Mouse (Mus musculus) c-Kit-positive CD71-positive TER-119-negative erythroid progenitor cells, embryonic 14.5 days (primary cell): ENCODE results near the gene Plaa.
"Not testable (repeated sequence)": the region's sequence is repeated elsewhere in the genome, so short reads cannot be mapped to it uniquely, and the experiment has no call there.

ENCODE experiments used
- DNase-seq: peaks from one replicate; pipeline ENCODE4 v3.0.0-alpha.2; 2013; ENCODE audit warnings: low read depth

The Plaa gene

DNA sequence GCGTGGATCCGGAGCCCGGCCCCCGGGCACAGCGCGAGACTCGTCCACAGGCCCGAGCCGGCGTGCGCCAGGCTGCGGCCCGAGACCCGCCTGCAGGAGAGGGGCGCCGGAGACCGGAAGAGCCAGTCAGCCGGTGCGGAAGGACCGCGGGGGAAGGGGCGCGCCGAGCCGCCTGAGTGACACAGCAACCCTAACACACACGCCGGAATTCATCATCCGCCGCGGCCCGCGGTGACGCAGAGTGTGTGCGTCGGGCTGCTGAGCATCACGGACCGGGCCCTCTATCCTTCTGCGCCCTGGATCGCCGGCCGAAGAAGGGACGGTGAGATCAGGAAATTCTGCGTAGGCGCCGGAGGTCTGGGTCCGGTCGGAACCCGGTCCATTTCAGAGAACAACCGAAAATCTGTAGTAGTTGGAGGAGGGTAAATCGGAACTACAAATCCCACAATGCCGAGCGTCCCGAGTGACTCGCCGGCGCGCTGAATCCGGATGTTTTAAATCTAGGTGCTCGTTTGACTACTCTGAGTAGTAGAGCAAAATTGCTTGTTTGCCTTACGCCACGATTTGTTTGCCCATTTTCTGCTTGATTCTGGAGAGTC, at the start of gene Plaa:
Gene Plaa, minus strand, starts transcription at position 214 of the 599 bp plus-strand sequence.
- DNase-seq, result peak; percentile 79

DNA sequence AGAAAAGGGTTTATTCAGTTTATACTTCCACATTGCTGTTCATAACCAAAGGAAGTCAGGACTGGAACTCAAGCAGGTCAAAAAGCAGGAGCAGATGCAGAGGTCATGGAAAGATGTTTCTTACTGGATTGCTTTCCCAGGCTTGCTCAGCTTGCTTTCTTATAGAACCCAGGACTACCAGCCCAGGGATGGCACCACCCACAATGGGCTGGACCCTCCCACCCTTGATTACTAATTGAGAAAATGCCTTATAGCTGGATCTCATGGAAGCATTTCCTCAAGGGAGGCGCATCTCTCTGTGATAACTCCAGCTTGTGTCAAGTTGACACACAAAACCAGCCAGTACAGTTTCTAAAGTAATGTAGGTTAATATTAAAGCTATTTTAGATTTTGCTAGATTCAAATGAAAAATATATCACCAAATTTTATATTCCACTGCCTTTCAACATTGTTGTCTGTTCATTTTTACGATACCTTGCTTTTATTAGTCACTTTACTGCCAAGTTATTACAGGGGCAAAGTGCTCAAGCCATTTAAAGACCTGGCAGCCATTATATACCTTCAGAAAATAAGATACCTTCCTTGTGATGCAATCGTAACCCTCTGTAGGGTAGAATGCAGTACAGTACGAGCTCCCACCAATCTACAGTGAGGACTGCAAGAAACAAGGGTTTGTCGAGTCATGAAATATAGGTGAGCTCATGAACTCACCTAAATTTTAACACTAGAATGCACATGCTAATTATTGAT, 47.6 kb upstream of the Plaa start:
- DNase-seq, result not testable (repeated sequence)

- DNase-seq, result no peak
These were observed 46.9 kb upstream of the Plaa start, which contains the start of gene Lrrc19 for GRCm38 (mm10) chr4:94649920-94650319. Lrrc19 (minus strand) TSS chr4:94650144.

DNA sequence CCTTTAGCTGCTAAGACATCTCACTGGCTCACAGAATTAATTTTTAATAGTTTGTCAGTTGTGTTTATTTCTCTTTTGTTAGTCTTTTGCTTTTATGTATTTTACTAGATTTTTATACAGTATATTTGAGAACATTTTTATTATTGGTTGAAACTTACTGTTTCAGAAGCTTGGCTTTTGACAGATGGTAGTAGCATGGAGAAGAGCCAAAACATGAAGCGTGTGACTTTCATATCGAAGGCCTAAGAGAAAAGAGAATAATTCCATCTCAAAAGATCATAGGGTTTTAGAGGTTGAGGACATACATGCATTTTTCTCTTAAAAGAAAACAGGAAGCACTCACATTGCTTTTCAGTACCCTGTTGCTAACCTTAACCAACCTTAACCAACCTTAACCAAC, 40.1 kb upstream of the Plaa start:
- no peak for DNase-seq

GRCm38 (mm10) chr4:94620077-94620476, 17.0 kb upstream of the Plaa start:
- DNase-seq, result no peak

GRCm38 (mm10) chr4:94614627-94615006, 11.6 kb upstream of the Plaa start:
- DNase-seq, result no peak

GRCm38 (mm10) chr4:94613972-94614626, 11.1 kb upstream of the Plaa start, which contains the start of gene Ift74:
Ift74 (plus strand) TSS chr4:94614491.
- peak; percentile 90 for DNase-seq

DNA sequence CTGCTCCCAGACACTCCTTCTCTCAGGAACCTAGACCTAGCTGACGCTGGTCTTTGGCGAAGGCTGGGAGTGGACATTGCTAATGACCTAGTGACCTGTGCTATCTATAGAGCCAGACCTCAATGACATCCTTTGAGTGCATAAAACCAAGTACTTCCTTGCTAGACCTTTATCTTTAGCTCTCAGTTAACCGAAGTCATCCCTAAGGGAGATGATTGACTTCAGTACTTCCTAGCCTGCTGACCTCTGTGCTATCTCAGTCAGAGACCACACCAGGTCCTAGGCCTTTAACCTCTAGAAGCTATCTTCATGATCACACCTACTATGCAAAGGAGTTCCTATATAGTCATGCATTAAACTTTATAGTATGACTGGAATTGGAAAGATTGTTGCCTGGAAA, 7.3 kb upstream of the Plaa start:
- DNase-seq, result no peak

DNA sequence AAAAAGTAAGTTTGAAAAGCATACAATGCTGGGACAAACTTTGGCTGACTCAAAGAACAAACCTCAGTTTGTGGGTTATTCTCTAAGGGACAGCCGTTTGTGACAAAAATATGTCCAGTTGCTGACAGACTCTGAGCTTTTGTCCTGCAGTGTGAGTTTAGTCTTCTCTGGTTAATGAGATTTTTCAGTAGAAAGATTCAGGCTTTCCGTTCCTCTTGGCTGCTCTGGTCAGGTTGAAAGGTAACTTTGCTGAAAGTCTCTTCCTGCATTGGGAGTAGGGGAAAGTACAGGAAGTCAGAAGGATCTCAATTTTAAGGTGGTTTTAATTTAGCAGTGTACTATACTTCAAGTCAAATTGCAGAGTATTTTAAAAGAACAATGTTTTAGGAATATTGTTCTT, 2.5 kb upstream of the Plaa start:
- no peak for DNase-seq

DNA sequence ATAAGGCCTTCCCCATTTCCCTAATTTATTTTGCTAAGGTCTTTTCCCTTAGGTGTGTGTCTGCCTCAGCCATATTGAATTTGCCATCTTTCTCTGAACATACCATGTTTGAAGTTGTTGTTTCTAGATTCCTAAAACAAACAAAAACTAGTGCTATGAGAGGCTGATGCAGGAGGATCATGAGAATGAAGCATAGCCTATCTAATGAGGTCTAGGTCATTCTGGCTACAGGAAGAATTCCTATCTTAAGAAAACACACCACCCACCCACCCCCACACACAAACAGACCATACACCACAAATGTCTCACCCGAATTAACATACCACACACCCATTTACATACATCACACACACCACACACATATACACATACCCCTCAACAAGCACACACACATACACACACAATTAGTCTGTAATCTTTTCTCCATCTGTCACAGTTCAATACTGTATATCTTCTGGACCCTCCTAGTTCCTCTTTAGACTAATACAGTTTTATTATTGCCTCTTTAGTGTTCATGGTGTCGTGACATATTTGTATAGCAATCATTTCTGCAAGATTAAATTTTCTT, 1.5 kb upstream of the Plaa start:
- DNase-seq, result no peak

DNA sequence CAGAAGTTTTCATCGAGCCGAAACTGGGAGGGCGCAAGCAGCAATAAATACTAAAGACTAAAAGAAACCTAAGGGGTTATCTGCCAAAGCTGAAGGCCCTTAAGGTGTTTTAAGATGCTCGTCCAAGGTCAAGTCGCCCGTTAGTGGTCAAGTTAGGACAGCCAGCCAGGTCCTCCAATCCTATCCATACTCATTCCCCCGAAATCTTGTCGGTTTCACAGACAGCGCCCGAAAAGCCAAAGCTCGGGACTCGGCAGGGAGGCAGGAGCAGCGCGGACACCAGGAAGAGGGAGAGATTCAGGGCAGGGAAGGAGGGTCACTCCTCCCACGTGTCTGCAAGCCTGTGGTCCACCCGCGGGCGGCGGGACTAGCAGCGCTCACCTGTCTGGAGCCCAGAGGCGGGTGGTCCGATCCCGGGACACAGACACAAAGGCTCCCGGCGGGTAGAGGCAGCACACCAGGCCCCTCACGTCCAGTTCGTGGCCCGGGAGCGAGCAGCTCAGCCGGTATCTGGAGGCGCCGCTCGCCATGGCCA, 481 bp downstream of the Plaa start:
- DNase-seq, result no peak

DNA sequence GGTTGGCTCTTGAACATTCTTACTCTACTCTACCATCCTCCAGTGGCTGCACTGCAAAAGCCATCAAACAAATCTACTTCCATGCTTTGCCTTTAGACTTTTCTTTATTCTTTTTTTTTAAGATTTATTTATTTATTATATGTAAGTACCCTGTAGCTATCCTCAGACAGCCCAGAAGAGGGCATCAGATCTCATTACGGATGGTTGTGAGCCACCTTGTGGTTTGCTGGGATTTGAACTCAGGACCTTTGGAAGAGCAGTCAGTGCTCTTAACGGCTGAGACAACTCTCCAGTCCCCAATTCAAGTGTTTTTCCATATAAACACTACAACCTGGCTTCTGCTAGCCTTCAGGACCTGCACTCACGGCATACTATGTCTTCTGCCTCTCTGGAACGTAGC, 1.6 kb downstream of the Plaa start:
- DNase-seq, result no peak

- no peak for DNase-seq
These were observed 10.3 kb downstream of the Plaa start for GRCm38 (mm10) chr4:94592709-94593108.

- DNase-seq, result no peak
These were observed 11.2 kb downstream of the Plaa start for GRCm38 (mm10) chr4:94591765-94592381.

DNA sequence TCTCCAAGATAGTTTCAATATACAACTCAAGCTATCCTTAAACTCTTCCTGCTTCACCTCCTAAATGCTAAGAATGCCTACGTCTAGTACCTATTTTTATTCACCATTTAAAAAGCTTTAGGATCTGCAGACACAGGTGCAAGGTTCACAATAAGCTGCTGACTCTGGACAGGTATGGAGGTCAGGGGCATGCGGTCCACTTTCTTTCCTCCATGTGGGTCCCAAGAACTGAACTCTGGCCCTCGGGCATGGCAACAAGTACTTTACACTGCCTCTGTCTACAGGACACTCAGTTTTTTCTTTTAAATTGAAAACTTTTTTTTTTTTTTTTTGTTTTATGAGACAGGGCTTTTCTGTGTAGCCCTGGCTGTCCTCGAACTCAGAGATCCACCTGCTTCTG, 30.4 kb downstream of the Plaa start:
- no peak for DNase-seq

GRCm38 (mm10) chr4:94564297-94564696, 38.7 kb downstream of the Plaa start:
- no peak for DNase-seq

GRCm38 (mm10) chr4:94561954-94562648, 40.9 kb downstream of the Plaa start:
- no peak for DNase-seq

DNA sequence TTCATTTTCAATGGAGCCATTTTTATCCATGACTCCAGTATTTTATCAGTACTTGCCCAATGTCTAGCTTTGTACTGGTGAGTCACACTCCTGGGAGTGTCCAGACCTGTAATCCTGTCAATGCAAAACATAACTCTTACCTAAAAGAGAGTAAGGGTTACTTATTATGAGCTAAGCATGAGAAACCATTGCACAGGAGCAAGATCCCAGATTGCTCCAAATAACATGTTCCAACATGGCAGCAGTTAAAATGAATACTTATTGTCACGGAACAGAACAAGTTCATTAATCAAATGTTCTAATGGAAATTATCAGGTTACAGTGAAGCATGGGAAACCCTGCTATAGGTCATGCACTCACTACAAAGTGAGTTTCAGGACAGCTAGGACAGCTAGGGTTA, 42.7 kb downstream of the Plaa start:
- no peak for DNase-seq

DNA sequence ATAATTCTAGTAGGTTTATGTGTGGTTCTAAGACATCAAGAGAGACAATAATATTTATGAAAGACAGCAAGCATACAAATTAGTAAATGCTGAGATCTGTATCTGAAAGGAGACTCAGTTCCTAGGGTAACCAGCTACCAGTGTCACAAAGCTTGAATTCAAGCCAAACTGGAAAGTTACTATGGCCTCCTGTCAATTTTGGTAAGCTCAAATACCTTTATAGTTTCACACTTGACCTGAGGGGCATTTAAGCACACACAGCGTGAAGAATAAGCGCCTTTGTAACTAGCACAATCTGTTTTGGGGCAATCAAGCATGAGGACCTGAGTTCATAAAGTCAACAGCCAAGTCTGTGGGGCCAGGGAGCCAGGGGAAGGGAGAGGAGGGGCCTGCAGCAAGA, 43.8 kb downstream of the Plaa start:
- no peak for DNase-seq

GRCm38 (mm10) chr4:94557145-94557544, 45.9 kb downstream of the Plaa start:
- DNase-seq, result no peak

GRCm38 (mm10) chr4:94556265-94557054, 46.6 kb downstream of the Plaa start, which contains the start of the genes Gm10306 and Caap1:
Gm10306 (plus strand) TSS chr4:94556546.
Caap1 (minus strand) TSS chr4:94556796.
- DNase-seq, result peak; percentile 83
